16 mouse cellular contexts compared by ENCODE assay signal in genomic region chr13:109181363-109181762, GRCm38 (mm10).
"Had no signal": no experiment of that assay in that cellular context is flagged by ENCODE, and none has a peak within 500 bp of the region (broad histone marks: within the 10 kb centered on the region; RNA-seq: fewer than 3 reads in every experiment).

No protein-coding gene starts in this region.

- H3K36me3 ChIP-seq: liver, embryonic 13.5 days; midbrain, embryonic 10.5 days; midbrain, embryonic 13.5 days; neural tube, embryonic 13.5 days had no signal

- H3K27ac ChIP-seq: left cerebral cortex, adult 2 months; liver, embryonic 13.5 days; macrophage; midbrain, embryonic 10.5 days; midbrain, embryonic 13.5 days; neural tube, embryonic 13.5 days had no signal

- H3K4me2 ChIP-seq: liver, embryonic 13.5 days; lung, embryonic 14.5 days; midbrain, embryonic 13.5 days; neural tube, embryonic 13.5 days had no signal

- DNase-seq: layer of hippocampus, postnatal 36 days; liver, embryonic 13.5 days; lung, embryonic 14.5 days; retina, postnatal 1 day; right cerebral cortex, postnatal 25 days; thymus, adult 18-20 months; thymus, postnatal 36 days had no signal

- H3K9ac ChIP-seq: liver, embryonic 13.5 days; lung, embryonic 14.5 days; midbrain, embryonic 13.5 days; neural tube, embryonic 13.5 days had no signal

- H3K4me1 ChIP-seq: liver, embryonic 13.5 days; midbrain, embryonic 10.5 days; midbrain, embryonic 13.5 days; neural tube, embryonic 13.5 days had no signal

- ATAC-seq: intestine, postnatal 0 days; lung, postnatal 0 days; midbrain, embryonic 13.5 days; midbrain, embryonic 16.5 days had no signal

- H3K4me3 ChIP-seq: left cerebral cortex, adult 2 months; liver, embryonic 13.5 days; midbrain, embryonic 10.5 days; midbrain, embryonic 13.5 days; myocyte; neural tube, embryonic 13.5 days had no signal

- H3K27me3 ChIP-seq: liver, embryonic 13.5 days; midbrain, embryonic 13.5 days; neural tube, embryonic 13.5 days had no signal

- H3K9me3 ChIP-seq: liver, embryonic 13.5 days; midbrain, embryonic 10.5 days; midbrain, embryonic 13.5 days; neural tube, embryonic 13.5 days had no signal
